Mouse (Mus musculus) heart, embryonic 12.5 days (tissue): ENCODE data around the gene Lsm8. TPM values are rescaled to one million over a fixed set of nuclear protein-coding genes. Genes with fewer than 3 reads are reported as not detected.
"Not testable (repeated sequence)": the region's sequence is repeated elsewhere in the genome, so short reads cannot be mapped to it uniquely, and the experiment has no call there.

Experiments used
- ATAC-seq: fragments of 200-750 bp; cut with Nextera tagmentation; 2 replicates; pipeline ENCODE4 v1.8.0; 2017; ENCODE audit warnings: moderate TSS enrichment, moderate library complexity; ENCODE audit not compliant: insufficient number of reproducible peaks, low FRiP score
- H3K27ac ChIP-seq: fragments of 300-500 bp; sonication (generic); 2 replicates; pipeline ENCODE4 v1.5.1; 2016; ENCODE audit warnings: mild to moderate bottlenecking, moderate library complexity; ENCODE audit not compliant: poor library complexity, severe bottlenecking
- H3K27me3 ChIP-seq: fragments of 300-500 bp; sonication (generic); replicated peaks from 2 replicates; pipeline ENCODE4 v1.6.1; 2016; ENCODE audit warnings: mild to moderate bottlenecking, moderate library complexity
- H3K36me3 ChIP-seq: fragments of 300-500 bp; sonication (generic); 2 replicates; pipeline ENCODE4 v1.6.1; 2016; ENCODE audit warnings: mild to moderate bottlenecking, moderate library complexity
- H3K4me1 ChIP-seq: fragments of 300-500 bp; sonication (generic); replicated peaks from 2 replicates; pipeline ENCODE4 v1.6.1; 2016; ENCODE audit warnings: mild to moderate bottlenecking
- H3K4me2 ChIP-seq: fragments of 300-500 bp; sonication (generic); 2 replicates; pipeline ENCODE4 v1.6.1; 2016; ENCODE audit warnings: mild to moderate bottlenecking, moderate library complexity
- H3K4me3 ChIP-seq: fragments of 300-500 bp; sonication (generic); 2 replicates; pipeline ENCODE4 v1.5.1; 2016; ENCODE audit warnings: mild to moderate bottlenecking
- H3K9ac ChIP-seq: fragments of 300-500 bp; sonication (generic); 2 replicates; pipeline ENCODE4 v1.6.1; 2016; ENCODE audit warnings: mild to moderate bottlenecking, moderate library complexity
- H3K9me3 ChIP-seq: fragments of 300-500 bp; sonication (generic); replicated peaks from 2 replicates; pipeline ENCODE4 v1.6.1; 2016; ENCODE audit warnings: mild to moderate bottlenecking, moderate library complexity
- WGBS: fragments of 180-500 bp; shearing (Covaris S2); methylation state at CpG from one replicate; pipeline ENCODE4 v1.1.7; 2016; 5-methylcytosine and 5-hydroxymethylcytosine counted together
- polyA plus RNA-seq: library from polyadenylated mRNA; unstranded; fragments of >200 nt; fragmentation: Nextera tagmentation; extraction: Ambion mirVana; gene quantifications from 2 replicates; pipeline ENCODE4 v1.2.1, GENCODE M21; 2016

Lsm8 gene
- 138 and 144 TPM in 2 replicates for polyA plus RNA-seq

DNA sequence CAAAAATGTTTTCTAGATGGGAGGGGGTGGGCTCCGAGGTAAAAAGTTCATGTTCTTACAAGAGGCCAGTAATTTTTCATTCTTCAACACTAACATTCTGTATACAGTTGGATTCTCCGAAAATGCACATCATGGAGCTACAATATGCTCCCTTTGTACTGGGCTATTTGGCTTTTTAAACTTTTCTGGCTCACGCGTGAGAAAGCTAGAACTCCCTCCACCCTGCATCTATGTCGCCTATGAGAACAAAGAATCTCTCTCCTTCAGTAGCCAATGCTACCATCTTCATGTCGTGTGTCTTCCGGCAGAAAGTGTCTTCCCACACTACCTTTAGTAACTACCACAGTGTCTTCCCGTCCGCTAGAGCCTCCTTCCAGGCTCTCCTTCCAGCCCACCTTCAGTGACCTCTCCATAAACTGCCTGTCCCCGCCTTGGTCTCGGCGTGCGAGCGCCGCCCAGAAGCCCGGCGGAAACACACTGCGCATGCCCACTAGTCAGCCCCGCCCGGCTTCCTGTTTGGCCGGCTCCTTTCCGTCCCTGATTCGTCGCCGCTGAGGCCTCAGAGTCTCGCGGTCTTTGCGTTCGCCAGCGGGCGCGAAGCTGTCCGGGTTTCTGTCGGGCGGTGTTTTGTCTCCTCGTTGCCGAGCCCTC is at the start of gene Lsm8:
Lsm8 (plus strand) TSS at position 529 of the 651 bp plus-strand sequence.
- no peaks in the 10 kb centered on the region for H3K9me3 ChIP-seq
- H3K27ac ChIP-seq, result peak within 1 kb of the TSS; percentile 95
- no peaks in the 10 kb centered on the region for H3K27me3 ChIP-seq
- peaks cover 6% of the 10 kb centered on the region; the same call in 1 of the 2 replicates for H3K4me1 ChIP-seq
- H3K9ac ChIP-seq, result peak within 1 kb of the TSS; percentile 97
- H3K36me3 ChIP-seq, result peaks cover 10% of the 10 kb centered on the region; the same call in 1 of the 2 replicates
- under 1% methylated on average over 37 of the region's 37 CpGs for WGBS
- H3K4me2 ChIP-seq, result peak within 1 kb of the TSS; percentile 73
- ATAC-seq, result peak; percentile 100
- peak within 1 kb of the TSS; percentile 96 for H3K4me3 ChIP-seq

DNA sequence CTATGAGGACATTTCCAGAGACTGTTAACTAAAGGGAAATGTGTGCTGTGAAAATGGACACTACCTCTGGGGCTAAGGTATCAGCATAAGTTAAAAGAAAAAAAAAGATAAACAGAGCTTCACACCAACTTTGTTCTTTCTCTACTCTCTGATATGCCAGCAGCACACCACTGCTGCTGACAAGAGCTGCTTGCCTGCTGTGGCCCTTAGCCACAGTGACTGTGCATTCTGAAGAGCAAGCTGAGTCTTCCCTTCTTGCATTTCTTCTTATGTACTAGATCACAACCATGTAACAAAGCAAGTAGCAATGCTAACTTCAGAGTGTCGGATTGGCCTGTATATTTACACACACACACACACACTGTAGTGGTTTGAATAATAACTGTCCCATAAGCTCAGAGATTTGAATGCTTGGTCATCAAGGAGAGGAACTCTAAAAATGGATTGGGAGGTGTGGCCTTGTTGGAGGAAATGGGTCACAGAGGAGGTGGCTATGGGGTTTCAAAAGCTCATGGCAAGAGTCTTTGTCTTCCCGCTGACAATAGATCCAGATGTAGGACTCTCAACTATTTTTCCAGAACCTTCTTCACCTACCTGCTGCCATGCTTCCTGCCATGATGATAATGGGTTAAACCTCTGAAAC is 47.4 kb upstream of the Lsm8 start:
- Histone ChIP-seq H3K4me1 (no peaks in the 10 kb centered on the region), H3K9ac (no peak overlapping the region), H3K9me3 (no peaks in the 10 kb centered on the region), H3K36me3 (no peaks in the 10 kb centered on the region), H3K4me3 (no peak overlapping the region), H3K4me2 (no peak overlapping the region), H3K27ac (no peak overlapping the region), H3K27me3 (no peaks in the 10 kb centered on the region)
- ATAC-seq, result no peak
- 82% methylated on average over 2 of the region's 2 CpGs for WGBS

- WGBS, result 79% methylated on average over 1 of the region's 1 CpGs
- no peak for ATAC-seq
- H3K27ac ChIP-seq, result no peak overlapping the region
- no peak overlapping the region for H3K4me2 ChIP-seq
- no peaks in the 10 kb centered on the region for H3K4me1 ChIP-seq
- H3K36me3 ChIP-seq, result no peaks in the 10 kb centered on the region
- H3K4me3 ChIP-seq, result no peak overlapping the region
- H3K27me3 ChIP-seq, result no peaks in the 10 kb centered on the region
- no peak overlapping the region for H3K9ac ChIP-seq
- H3K9me3 ChIP-seq, result no peaks in the 10 kb centered on the region
These were observed 35.8 kb upstream of the Lsm8 start for GRCm38 (mm10) chr6:18812623-18813022.

DNA sequence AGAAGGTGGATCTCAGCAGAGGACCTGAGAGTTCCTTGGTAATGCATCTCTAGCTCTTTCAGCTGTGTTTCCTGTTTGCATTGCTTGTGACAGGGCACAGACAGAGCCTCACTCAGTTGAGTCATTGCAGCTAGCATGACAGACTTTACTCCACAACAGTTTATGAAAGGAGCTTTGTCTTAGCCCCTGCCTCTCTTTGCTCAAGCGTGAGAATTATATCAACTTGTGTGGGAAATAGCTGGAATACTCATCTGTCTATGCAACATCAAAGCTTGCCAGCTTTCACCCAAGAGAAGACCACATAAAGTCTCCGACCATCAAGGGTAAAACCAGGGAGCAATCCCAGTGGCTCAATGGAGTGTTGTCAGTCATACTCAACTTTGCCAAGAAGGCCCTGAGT is 32.8 kb upstream of the Lsm8 start:
- no peak overlapping the region for H3K27ac ChIP-seq
- ATAC-seq, result no peak
- 57% methylated on average over 2 of the region's 2 CpGs for WGBS

DNA sequence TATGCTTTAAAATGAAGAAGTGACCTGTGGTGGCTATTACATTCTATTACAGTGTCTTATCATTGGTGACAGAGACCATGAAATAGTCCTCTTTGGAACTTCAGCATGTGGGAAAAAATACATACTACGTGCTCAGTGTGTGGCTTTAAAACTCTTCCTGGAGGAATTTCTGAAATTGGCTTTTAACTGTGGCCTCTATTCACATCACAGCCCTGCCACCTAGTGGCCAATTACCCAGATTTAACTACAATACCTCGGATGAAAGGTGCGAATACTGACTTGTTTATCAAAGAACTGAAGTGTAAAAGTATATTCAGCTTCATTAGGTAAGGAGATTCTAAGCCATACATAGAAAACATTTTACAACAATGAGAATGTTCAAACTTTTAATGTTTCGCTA is 29.0 kb upstream of the Lsm8 start:
- H3K27ac ChIP-seq, result no peak overlapping the region
- H3K9ac ChIP-seq, result no peak overlapping the region
- H3K4me3 ChIP-seq, result no peak overlapping the region
- no peak overlapping the region for H3K4me2 ChIP-seq
- no peaks in the 10 kb centered on the region for H3K9me3 ChIP-seq
- WGBS, result 12% methylated on average over 4 of the region's 4 CpGs
- no peak for ATAC-seq
- H3K36me3 ChIP-seq, result no peaks in the 10 kb centered on the region
- H3K27me3 ChIP-seq, result no peaks in the 10 kb centered on the region
- no peaks in the 10 kb centered on the region for H3K4me1 ChIP-seq

More for the DNA sequence above, 32.8 kb upstream of the Lsm8 start:
- no peaks in the 10 kb centered on the region for H3K9me3 ChIP-seq
- no peak overlapping the region for H3K9ac ChIP-seq
- no peak overlapping the region for H3K4me2 ChIP-seq
- no peaks in the 10 kb centered on the region for H3K27me3 ChIP-seq
- no peaks in the 10 kb centered on the region for H3K36me3 ChIP-seq
- H3K4me1 ChIP-seq, result no peaks in the 10 kb centered on the region
- no peak overlapping the region for H3K4me3 ChIP-seq

- no peak for ATAC-seq
- H3K9me3 ChIP-seq, result no peaks in the 10 kb centered on the region
- H3K27ac ChIP-seq, result no peak overlapping the region
- H3K4me3 ChIP-seq, result no peak overlapping the region
- no peaks in the 10 kb centered on the region for H3K27me3 ChIP-seq
- no peak overlapping the region for H3K9ac ChIP-seq
- H3K36me3 ChIP-seq, result no peaks in the 10 kb centered on the region
- no peak overlapping the region for H3K4me2 ChIP-seq
- 68% methylated on average over 4 of the region's 4 CpGs for WGBS
- no peaks in the 10 kb centered on the region for H3K4me1 ChIP-seq
These were observed 28.1 kb upstream of the Lsm8 start for GRCm38 (mm10) chr6:18820246-18820645.

DNA sequence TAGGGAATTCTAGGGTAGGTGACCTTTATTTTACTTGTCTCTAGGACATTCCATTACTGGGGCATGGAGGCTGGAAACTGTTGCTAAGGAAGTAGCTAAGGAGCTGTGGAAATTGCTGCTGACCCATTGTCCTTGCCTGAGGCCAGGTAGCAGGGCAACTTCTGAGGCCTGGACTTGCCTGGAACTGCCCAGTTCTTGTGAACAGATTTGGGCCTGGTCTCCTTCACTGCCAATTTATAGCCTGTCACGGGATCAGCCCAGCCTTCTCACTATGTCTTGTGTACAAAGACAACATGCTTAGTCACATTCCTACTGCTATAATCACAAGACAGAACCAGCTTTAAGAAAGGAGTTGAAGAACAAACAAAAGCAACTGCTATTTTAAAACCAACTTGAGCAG is 25.6 kb upstream of the Lsm8 start:
- H3K4me3 ChIP-seq, result no peak overlapping the region
- H3K4me1 ChIP-seq, result no peaks in the 10 kb centered on the region
- H3K36me3 ChIP-seq, result no peaks in the 10 kb centered on the region
- 55% methylated on average over 1 of the region's 1 CpGs for WGBS
- no peaks in the 10 kb centered on the region for H3K27me3 ChIP-seq
- no peak for ATAC-seq
- H3K9me3 ChIP-seq, result no peaks in the 10 kb centered on the region
- H3K27ac ChIP-seq, result no peak overlapping the region
- no peak overlapping the region for H3K9ac ChIP-seq
- H3K4me2 ChIP-seq, result no peak overlapping the region

DNA sequence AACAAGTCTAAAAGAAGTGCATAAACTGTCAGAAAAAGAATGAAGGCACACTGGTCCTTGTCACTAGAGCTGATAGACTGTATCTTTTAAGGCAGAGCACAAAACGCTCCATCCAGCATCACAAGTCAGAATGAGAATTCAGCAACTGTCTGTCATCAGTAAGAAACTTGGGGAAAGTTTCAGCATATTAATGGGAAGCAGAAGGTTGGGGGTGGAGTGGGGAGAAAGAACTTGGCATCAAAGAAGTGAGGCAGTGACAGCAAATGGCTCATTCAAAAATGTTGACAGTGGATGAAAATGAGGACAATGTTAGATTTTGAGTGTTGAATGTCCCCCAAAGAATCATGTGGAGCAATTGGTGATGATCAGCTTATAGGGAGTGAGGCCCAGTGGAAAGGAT is 15.4 kb upstream of the Lsm8 start:
- 57% methylated on average over 1 of the region's 1 CpGs for WGBS
- no peak overlapping the region for H3K9ac ChIP-seq
- no peaks in the 10 kb centered on the region for H3K36me3 ChIP-seq
- no peaks in the 10 kb centered on the region for H3K27me3 ChIP-seq
- no peaks in the 10 kb centered on the region for H3K9me3 ChIP-seq
- no peak overlapping the region for H3K4me2 ChIP-seq
- no peak for ATAC-seq
- H3K4me3 ChIP-seq, result no peak overlapping the region
- no peak overlapping the region for H3K27ac ChIP-seq
- H3K4me1 ChIP-seq, result no peaks in the 10 kb centered on the region

- H3K9me3 ChIP-seq, H3K36me3 ChIP-seq, H3K9ac ChIP-seq, H3K27ac ChIP-seq, ATAC-seq, H3K4me3 ChIP-seq, H3K27me3 ChIP-seq, H3K4me2 ChIP-seq, H3K4me1 ChIP-seq: not testable (repeated sequence)
- WGBS, result 57% methylated on average over 6 of the region's 11 CpGs
These were observed 3.9 kb upstream of the Lsm8 start for GRCm38 (mm10) chr6:18844529-18844928.

DNA sequence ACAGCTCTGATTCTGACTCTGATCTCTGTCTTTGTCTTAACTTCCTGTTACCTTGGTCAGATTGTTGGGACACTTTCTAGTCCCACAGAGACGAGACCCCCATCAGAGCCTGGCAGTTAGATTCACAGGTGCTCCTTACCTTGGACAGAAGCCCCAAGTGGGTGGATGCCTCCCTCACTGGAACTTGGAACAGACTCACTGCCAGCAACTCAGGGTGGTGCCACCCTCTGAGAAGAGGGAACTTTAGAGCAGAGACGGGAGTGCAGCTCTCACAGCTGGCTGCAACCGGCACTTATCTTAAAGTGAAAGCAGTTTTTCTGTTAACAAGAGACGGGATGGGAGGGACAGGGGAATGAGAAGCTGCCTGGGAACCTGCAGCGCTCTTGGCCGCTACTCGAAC is 2.8 kb upstream of the Lsm8 start:
- not testable (repeated sequence) for H3K9me3 ChIP-seq, ATAC-seq, H3K9ac ChIP-seq, H3K4me1 ChIP-seq, H3K36me3 ChIP-seq, H3K27me3 ChIP-seq, H3K27ac ChIP-seq, H3K4me3 ChIP-seq
- WGBS, result 7% methylated on average over 6 of the region's 7 CpGs
- peak overlapping the region; percentile 40; the same call in 1 of the 2 replicates for H3K4me2 ChIP-seq

DNA sequence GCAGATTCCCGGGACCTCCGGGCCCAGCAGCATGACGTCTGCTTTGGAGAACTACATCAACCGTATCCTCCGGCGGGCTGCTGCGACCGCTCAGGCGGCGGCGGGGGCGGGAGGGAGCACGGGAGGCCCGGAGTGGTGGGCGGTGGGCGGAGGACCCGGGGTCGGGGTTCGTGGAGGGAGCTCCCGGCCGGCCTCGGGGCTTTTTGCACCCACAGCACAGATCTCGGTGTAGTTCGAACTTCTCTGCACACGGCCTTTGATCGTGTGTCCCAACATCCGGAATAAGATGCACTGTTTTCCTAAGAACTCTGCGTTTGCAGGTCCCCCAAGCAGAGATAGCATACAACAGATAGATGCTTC is 303 bp downstream of the Lsm8 start:
- Histone ChIP-seq H3K27ac (peak overlapping the region; percentile 95), H3K36me3 (peaks cover 14% of the 10 kb centered on the region; the same call in 1 of the 2 replicates), H3K4me1 (peaks cover 6% of the 10 kb centered on the region; the same call in 1 of the 2 replicates), H3K4me2 (peak overlapping the region; percentile 73), H3K27me3 (no peaks in the 10 kb centered on the region), H3K9me3 (no peaks in the 10 kb centered on the region), H3K9ac (peak overlapping the region; percentile 97), H3K4me3 (peak overlapping the region; percentile 96)
- ATAC-seq, result no peak
- 0% methylated on average over 28 of the region's 28 CpGs for WGBS

GRCm38 (mm10) chr6:18855323-18855722 is 6.9 kb downstream of the Lsm8 start:
- H3K27me3 ChIP-seq, result no peaks in the 10 kb centered on the region
- no peak overlapping the region for H3K4me3 ChIP-seq
- no peaks in the 10 kb centered on the region for H3K9me3 ChIP-seq
- H3K4me1 ChIP-seq, result no peaks in the 10 kb centered on the region
- no peak for ATAC-seq
- peaks cover 47% of the 10 kb centered on the region for H3K36me3 ChIP-seq
- H3K4me2 ChIP-seq, result no peak overlapping the region
- H3K27ac ChIP-seq, result no peak overlapping the region
- no peak overlapping the region for H3K9ac ChIP-seq
